Mouse (Mus musculus) embryonic stem cell, embryonic (primary cell): ENCODE measurements around the gene Fopnl.

Experiments
- CTCF ChIA-PET, 4 experiments: fragments of 300-600 bp in 2 of 4; fragments of 350-600 bp in 2 of 4; sonication (Branson Sonifier 250); formaldehyde crosslinking; loops; one replicate each; lab custom pipeline; 2022; ENCODE audit warnings: inconsistent platforms in 2 of 4; lab: Charles Lee
- POLR2A ChIA-PET, 4 experiments: fragments of 300-600 bp in 2 of 4; fragments of 350-600 bp in 2 of 4; sonication (Branson Sonifier 250); formaldehyde crosslinking; loops; one replicate each; lab custom pipeline; 2022; ENCODE audit warnings: antibody characterized with exemption in 4 of 4, inconsistent platforms in 1 of 4; lab: Charles Lee

Gene Fopnl

GRCm38 (mm10) chr16:14316884-14317876 lies at the start of gene Fopnl:
Gene Fopnl, minus strand, starts transcription at chr16:14317405.
- CTCF ChIA-PET = interaction anchor here in 3 of 4 experiments (0.6 to 1.4 kb wide), 5 partner anchors 9 to 414 kb away, joined by 3 to 22 read pairs (median 3); partner anchors contain the start of genes Mpv17l (in 1 of the 3) and Pdxdc1 (in 1 of the 3)

GRCm38 (mm10) chr16:14366017-14366416 lies 48.8 kb upstream of the Fopnl start:
- CTCF ChIA-PET = interaction anchor here in 2 of 4 experiments (0.6 to 1.0 kb wide), 3 partner anchors 129 to 1487 kb away, joined by 3 read pairs; no protein-coding TSS in a partner anchor
- POLR2A ChIA-PET = interaction anchor here in 2 of 4 experiments (0.7 to 1.5 kb wide), 11 partner anchors 9 to 463 kb away, joined by 3 to 5 read pairs (median 3); partner anchors contain the start of genes Fopnl (in 2 of the 2), Mpv17l (in 1 of the 2) and Pdxdc1 (in 1 of the 2)

More at GRCm38 (mm10) chr16:14316884-14317876, at the start of gene Fopnl:
- POLR2A ChIA-PET = interaction anchor here (0.7 to 2.4 kb wide), 51 partner anchors 7 to 1320 kb away, joined by 3 to 23 read pairs (median 4); partner anchors contain the start of genes Abcc1 (in 4 of the 4), Ifitm7 (in 1 of the 4), Mpv17l (in 1 of the 4) and Ntan1 (in 1 of the 4)

GRCm38 (mm10) chr16:14365457-14365856 lies 48.3 kb upstream of the Fopnl start:
- ChIA-PET POLR2A (interaction anchor here in 3 of 4 experiments (0.6 to 1.4 kb wide), 8 partner anchors 11 to 206 kb away, joined by 3 to 5 read pairs (median 3); partner anchors contain the start of gene Fopnl (in 1 of the 3)), CTCF (interaction anchor here in 1 of 4 experiments (0.6 to 0.7 kb wide), 2 partner anchors 1216 to 1486 kb away, joined by 3 read pairs; no protein-coding TSS in a partner anchor)

GRCm38 (mm10) chr16:14364066-14364465 lies 46.9 kb upstream of the Fopnl start:
- ChIA-PET CTCF (no interaction called here), POLR2A (interaction anchor here in 1 of 4 experiments (1.0 to 3.4 kb wide), 4 partner anchors 9 to 47 kb away, joined by 3 to 37 read pairs (median 8); partner anchors contain the start of gene Fopnl)

GRCm38 (mm10) chr16:14363496-14363895 lies 46.3 kb upstream of the Fopnl start:
- CTCF ChIA-PET = no interaction called here

GRCm38 (mm10) chr16:14362099-14362820 lies 45.1 kb upstream of the Fopnl start:
- POLR2A ChIA-PET = interaction anchor here (0.5 to 3.4 kb wide), 17 partner anchors 8 to 1275 kb away, joined by 3 to 37 read pairs (median 3); partner anchors contain the start of gene Fopnl (in 3 of the 4)
- CTCF ChIA-PET = no interaction called here

More at GRCm38 (mm10) chr16:14363496-14363895, 46.3 kb upstream of the Fopnl start:
- POLR2A ChIA-PET = interaction anchor here in 2 of 4 experiments (0.9 to 3.4 kb wide), 7 partner anchors 8 to 46 kb away, joined by 3 to 37 read pairs (median 3); partner anchors contain the start of gene Fopnl (in 1 of the 2)

GRCm38 (mm10) chr16:14361362-14362098 lies 44.3 kb upstream of the Fopnl start, which contains the start of gene Abcc1:
Gene Abcc1, plus strand, starts transcription at chr16:14361558.
- ChIA-PET POLR2A (interaction anchor here (0.5 to 3.4 kb wide), 23 partner anchors 8 to 1276 kb away, joined by 3 to 37 read pairs (median 3); partner anchors contain the start of gene Fopnl (in 3 of the 4)), CTCF (interaction anchor here in 1 of 4 experiments (0.8 kb wide), 1 partner anchor 18 kb away, joined by 3 read pairs; no protein-coding TSS in a partner anchor)

GRCm38 (mm10) chr16:14360931-14361330 lies 43.7 kb upstream of the Fopnl start:
- CTCF ChIA-PET = interaction anchor here in 1 of 4 experiments (0.8 kb wide), 1 partner anchor 18 kb away, joined by 3 read pairs; no protein-coding TSS in a partner anchor

GRCm38 (mm10) chr16:14358531-14358930 lies 41.3 kb upstream of the Fopnl start:
- ChIA-PET POLR2A (interaction anchor here in 1 of 4 experiments (1.0 to 1.2 kb wide), 3 partner anchors 11 to 52 kb away, joined by 3 to 5 read pairs (median 4); no protein-coding TSS in a partner anchor), CTCF (no interaction called here)

More at GRCm38 (mm10) chr16:14360931-14361330, 43.7 kb upstream of the Fopnl start:
- POLR2A ChIA-PET = interaction anchor here (0.6 to 3.4 kb wide), 20 partner anchors 8 to 1250 kb away, joined by 3 to 37 read pairs (median 4); partner anchors contain the start of gene Fopnl (in 3 of the 4)

GRCm38 (mm10) chr16:14357859-14358258 lies 40.7 kb upstream of the Fopnl start:
- CTCF ChIA-PET = no interaction called here
- POLR2A ChIA-PET = interaction anchor here in 1 of 4 experiments (0.8 to 1.2 kb wide), 5 partner anchors 8 to 51 kb away, joined by 3 to 5 read pairs (median 4); no protein-coding TSS in a partner anchor

- ChIA-PET POLR2A (interaction anchor here in 2 of 4 experiments (0.5 to 2.4 kb wide), 11 partner anchors 8 to 1493 kb away, joined by 3 to 13 read pairs (median 4); partner anchors contain the start of genes Abcc1 (in 2 of the 2) and Fopnl (in 1 of the 2)), CTCF (interaction anchor here in 1 of 4 experiments (0.6 to 0.7 kb wide), 2 partner anchors 33 to 60 kb away, joined by 4 read pairs; no protein-coding TSS in a partner anchor)
Measured at GRCm38 (mm10) chr16:14352663-14353062, 35.5 kb upstream of the Fopnl start.

GRCm38 (mm10) chr16:14352234-14352633 lies 35.0 kb upstream of the Fopnl start:
- CTCF ChIA-PET = interaction anchor here in 1 of 4 experiments (0.7 kb wide), 1 partner anchor 33 kb away, joined by 4 read pairs; no protein-coding TSS in a partner anchor

GRCm38 (mm10) chr16:14351571-14351970 lies 34.4 kb upstream of the Fopnl start:
- ChIA-PET CTCF (no interaction called here), POLR2A (interaction anchor here in 1 of 4 experiments (2.3 to 2.4 kb wide), 2 partner anchors 10 to 34 kb away, joined by 9 to 13 read pairs; partner anchors contain the start of genes Abcc1 and Fopnl)

More at GRCm38 (mm10) chr16:14352234-14352633, 35.0 kb upstream of the Fopnl start:
- POLR2A ChIA-PET = interaction anchor here in 2 of 4 experiments (0.5 to 2.4 kb wide), 10 partner anchors 8 to 1494 kb away, joined by 3 to 13 read pairs (median 4); partner anchors contain the start of genes Abcc1 (in 2 of the 2) and Fopnl (in 1 of the 2)

- ChIA-PET POLR2A (interaction anchor here in 3 of 4 experiments (0.6 to 4.3 kb wide), 9 partner anchors 13 to 606 kb away, joined by 3 to 15 read pairs (median 4); partner anchors contain the start of gene Fopnl (in 2 of the 3)), CTCF (no interaction called here)
Measured at GRCm38 (mm10) chr16:14344967-14345366, 27.8 kb upstream of the Fopnl start.

- CTCF ChIA-PET = interaction anchor here in 1 of 4 experiments (0.7 kb wide), 1 partner anchor 127 kb away, joined by 6 read pairs; no protein-coding TSS in a partner anchor
- POLR2A ChIA-PET = interaction anchor here in 2 of 4 experiments (1.2 kb wide), 2 partner anchors 11 kb away, joined by 5 read pairs; partner anchors contain the start of gene Fopnl (in 2 of the 2)
Measured at GRCm38 (mm10) chr16:14328156-14328555, 11.0 kb upstream of the Fopnl start.

GRCm38 (mm10) chr16:14320494-14320893 lies 3.3 kb upstream of the Fopnl start:
- ChIA-PET CTCF (no interaction called here), POLR2A (no interaction called here)
